Mouse (Mus musculus) heart, embryonic 13.5 days (tissue): ENCODE results near the gene Tbc1d2. TPM values are rescaled to one million over a fixed set of nuclear protein-coding genes. Genes with fewer than 3 reads are reported as not detected.

Experiments
- ATAC-seq: fragments of 200-750 bp; cut with Nextera tagmentation; 2 replicates; pipeline ENCODE4 v1.8.0; 2017; ENCODE audit warnings: moderate TSS enrichment; ENCODE audit not compliant: insufficient number of reproducible peaks, low FRiP score, low TSS enrichment; ENCODE audit errors: extremely low read depth
- H3K27ac ChIP-seq: fragments of 300-500 bp; sonication (generic); replicated peaks from 2 replicates; pipeline ENCODE4 v1.5.1; 2015; ENCODE audit warnings: moderate library complexity, mild to moderate bottlenecking, inconsistent platforms
- H3K27me3 ChIP-seq: fragments of 300-500 bp; sonication (generic); replicated peaks from 2 replicates; pipeline ENCODE4 v1.6.1; 2015; ENCODE audit warnings: mild to moderate bottlenecking, inconsistent platforms
- H3K36me3 ChIP-seq: fragments of 300-500 bp; sonication (generic); 2 replicates; pipeline ENCODE4 v1.6.1; 2015; ENCODE audit warnings: mild to moderate bottlenecking, inconsistent platforms
- H3K4me1 ChIP-seq: fragments of 300-500 bp; sonication (generic); 2 replicates; pipeline ENCODE4 v1.6.1; 2015; ENCODE audit warnings: inconsistent platforms
- H3K4me2 ChIP-seq: fragments of 300-500 bp; sonication (generic); 2 replicates; pipeline ENCODE4 v1.6.1; 2015; ENCODE audit warnings: inconsistent platforms, mild to moderate bottlenecking, moderate library complexity
- H3K4me3 ChIP-seq: fragments of 300-500 bp; sonication (generic); 2 replicates; pipeline ENCODE4 v1.5.1; 2015; ENCODE audit warnings: moderate library complexity, mild to moderate bottlenecking, inconsistent platforms
- H3K9ac ChIP-seq: fragments of 300-500 bp; sonication (generic); 2 replicates; pipeline ENCODE4 v1.6.1; 2015; ENCODE audit warnings: inconsistent platforms, mild to moderate bottlenecking, moderate library complexity
- H3K9me3 ChIP-seq: fragments of 300-500 bp; sonication (generic); 2 replicates; pipeline ENCODE4 v1.6.1; 2016; ENCODE audit warnings: inconsistent platforms
- WGBS: fragments of 180-500 bp; shearing (Covaris S2); methylation state at CpG from one replicate; pipeline ENCODE4 v1.1.7; 2015; ENCODE audit warnings: mixed read lengths; 5-methylcytosine and 5-hydroxymethylcytosine counted together
- polyA plus RNA-seq: library from polyadenylated mRNA; unstranded; fragments of >200 nt; fragmentation: Nextera tagmentation; extraction: Ambion mirVana; gene quantifications from 2 replicates; pipeline ENCODE4 v1.2.1, GENCODE M21; 2015

Gene Tbc1d2
- polyA plus RNA-seq, 1 experiment from 2014 or later = 0.63 TPM

GRCm38 (mm10) chr4:46563847-46564246, 86.2 kb downstream of the Tbc1d2 start:
- no peak for ATAC-seq
- H3K27me3 ChIP-seq = 0 out of 2 replicates have a peak, but pooled peaks cover 4% of the 10 kb centered on the region
- H3K9ac ChIP-seq = no peak overlapping the region
- H3K4me2 ChIP-seq = no peak overlapping the region
- no peak overlapping the region for H3K27ac ChIP-seq
- H3K9me3 ChIP-seq = no peaks in the 10 kb centered on the region
- no peak overlapping the region for H3K4me3 ChIP-seq
- WGBS = 60% methylated on average over 10 of the region's 10 CpGs
- no peaks in the 10 kb centered on the region for H3K4me1 ChIP-seq
- H3K36me3 ChIP-seq = no peaks in the 10 kb centered on the region

DNA sequence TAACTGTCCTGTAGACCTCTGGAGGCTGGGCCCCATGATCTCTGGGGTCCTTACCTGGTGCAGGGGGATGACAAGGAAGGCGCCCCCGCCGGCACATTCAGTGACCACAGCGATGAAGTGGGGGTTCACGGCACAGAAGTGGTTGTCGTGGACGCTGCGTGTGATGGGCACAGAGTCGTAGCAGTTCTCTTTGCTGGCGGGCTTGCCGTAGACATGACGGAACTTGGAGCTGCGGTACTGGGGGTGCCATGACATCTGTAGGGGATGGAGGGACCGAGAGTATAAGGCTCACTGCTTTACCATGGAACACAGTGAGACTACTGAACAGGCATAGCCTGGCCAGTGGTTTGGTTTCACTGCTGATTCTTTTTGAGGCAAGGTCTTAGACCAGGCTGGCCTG, 87.2 kb downstream of the Tbc1d2 start:
- Histone ChIP-seq H3K9me3 (no peaks in the 10 kb centered on the region), H3K27ac (no peak overlapping the region), H3K4me1 (no peaks in the 10 kb centered on the region), H3K36me3 (no peaks in the 10 kb centered on the region), H3K4me3 (no peak overlapping the region), H3K9ac (no peak overlapping the region), H3K4me2 (no peak overlapping the region), H3K27me3 (0 out of 2 replicates have a peak, but pooled peaks cover 6% of the 10 kb centered on the region)
- 86% methylated on average over 14 of the region's 14 CpGs for WGBS
- no peak for ATAC-seq

DNA sequence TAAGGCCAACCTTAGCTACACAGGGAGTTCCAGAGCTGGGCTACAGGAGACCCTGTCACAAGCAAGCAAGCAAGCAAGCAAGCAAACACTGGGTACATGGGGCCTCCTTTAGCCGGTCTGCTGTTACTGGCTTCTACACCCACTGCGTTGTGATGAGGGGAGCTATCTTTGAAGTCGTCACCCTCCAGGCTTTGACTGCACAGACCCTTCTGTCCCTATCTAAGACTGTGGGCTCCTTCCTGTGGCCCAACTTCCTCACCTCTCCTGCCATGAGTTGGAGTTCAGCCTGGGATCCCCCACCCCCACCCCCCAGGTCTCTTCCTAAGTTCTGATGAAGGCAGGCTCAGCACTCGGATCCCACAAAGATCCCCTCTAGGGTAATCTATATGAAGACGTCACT, 88.0 kb downstream of the Tbc1d2 start:
- H3K36me3 ChIP-seq = no peaks in the 10 kb centered on the region
- no peak overlapping the region for H3K9ac ChIP-seq
- no peak overlapping the region for H3K4me2 ChIP-seq
- no peak for ATAC-seq
- 0 out of 2 replicates have a peak, but pooled peaks cover 6% of the 10 kb centered on the region for H3K27me3 ChIP-seq
- no peak overlapping the region for H3K27ac ChIP-seq
- H3K4me3 ChIP-seq = no peak overlapping the region
- H3K9me3 ChIP-seq = no peaks in the 10 kb centered on the region
- H3K4me1 ChIP-seq = no peaks in the 10 kb centered on the region
- WGBS = 50% methylated on average over 5 of the region's 5 CpGs

DNA sequence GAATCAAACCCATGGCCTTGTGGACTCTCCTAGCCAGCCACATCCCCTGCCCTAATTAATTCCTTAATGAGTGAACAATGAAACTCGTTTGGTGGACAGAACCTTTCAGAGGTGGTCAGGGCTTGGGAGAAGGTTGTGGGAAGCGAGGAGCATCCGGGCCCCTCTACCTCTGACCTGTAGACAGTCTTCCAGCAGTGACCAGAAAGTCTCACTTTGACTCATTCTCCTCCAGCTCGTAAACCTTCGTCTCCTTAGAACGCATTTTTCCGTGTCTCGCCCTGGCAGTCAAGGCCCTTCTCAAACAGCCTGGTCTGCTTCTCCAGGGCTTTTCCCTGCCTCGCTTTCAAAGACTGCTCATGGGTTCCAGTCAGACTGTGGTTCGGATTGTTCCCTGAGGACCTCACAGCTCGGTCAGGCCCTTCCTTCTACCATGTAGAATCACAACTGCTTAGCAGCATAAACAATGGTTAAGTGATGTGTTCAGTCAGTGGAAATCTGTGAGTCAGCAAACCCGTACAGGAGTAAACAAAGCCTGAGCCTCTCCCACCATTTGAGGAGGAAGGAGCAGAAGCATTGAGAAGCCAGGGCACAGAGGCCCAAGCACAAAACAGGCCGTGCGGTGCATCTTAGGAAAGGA, 89.8 kb downstream of the Tbc1d2 start:
- WGBS = 77% methylated on average over 14 of the region's 14 CpGs
- ATAC-seq = no peak
- no peaks in the 10 kb centered on the region for H3K4me1 ChIP-seq
- no peaks in the 10 kb centered on the region for H3K36me3 ChIP-seq
- H3K4me3 ChIP-seq = no peak overlapping the region
- H3K9me3 ChIP-seq = no peaks in the 10 kb centered on the region
- no peak overlapping the region for H3K27ac ChIP-seq
- no peak overlapping the region for H3K4me2 ChIP-seq
- H3K9ac ChIP-seq = no peak overlapping the region
- peaks cover 11% of the 10 kb centered on the region; the same call in 1 of the 2 replicates for H3K27me3 ChIP-seq

DNA sequence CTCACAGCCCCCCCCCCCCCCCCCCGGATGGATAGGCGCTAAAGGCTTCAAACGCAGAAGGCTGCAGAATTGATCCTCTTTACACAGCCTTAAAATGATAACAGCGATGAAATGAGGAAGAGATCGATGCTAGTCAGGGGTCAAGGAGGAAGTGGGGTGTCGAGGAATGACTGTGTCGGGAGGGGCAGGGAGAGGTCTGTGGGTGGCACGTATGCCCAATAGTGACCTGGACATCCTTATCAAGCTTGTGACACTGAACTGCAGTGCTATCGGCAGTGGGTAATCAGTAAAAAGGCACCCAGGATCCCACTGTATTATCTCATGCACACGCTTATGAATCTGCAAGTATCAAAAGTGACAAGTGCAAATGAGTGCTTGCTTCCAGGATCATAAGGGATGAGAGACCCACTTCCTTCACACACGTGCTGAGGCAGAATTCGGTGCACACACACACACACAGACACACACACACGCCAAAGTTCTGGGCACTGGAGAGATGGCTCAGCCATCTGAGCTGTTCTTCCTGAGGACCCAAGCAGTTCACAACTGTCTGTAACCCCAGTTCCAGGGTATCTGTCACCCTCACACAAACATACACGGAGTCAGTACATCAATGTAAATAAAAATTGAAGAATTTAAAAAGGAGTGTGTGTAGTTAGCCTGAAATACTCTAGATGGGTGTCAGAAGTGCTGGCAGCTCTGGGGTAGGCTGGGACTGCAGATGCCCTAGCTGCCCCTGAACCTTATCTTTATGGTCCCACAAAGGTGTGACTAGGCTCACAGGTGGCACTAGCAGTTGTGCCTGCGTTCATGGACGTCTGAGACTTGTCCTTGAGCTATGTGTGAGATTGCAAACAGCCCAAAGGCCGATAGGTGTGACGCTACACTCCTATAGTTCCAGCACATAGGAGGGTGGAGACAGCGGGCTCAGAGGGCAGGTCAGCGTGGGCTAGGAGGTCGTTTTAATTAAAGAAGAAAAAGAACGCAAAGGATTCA, 91.0 kb downstream of the Tbc1d2 start:
- no peak for ATAC-seq
- Histone ChIP-seq H3K9ac (no peak overlapping the region), H3K27me3 (peaks cover 11% of the 10 kb centered on the region; the same call in 1 of the 2 replicates), H3K4me3 (no peak overlapping the region), H3K9me3 (no peaks in the 10 kb centered on the region), H3K27ac (no peak overlapping the region), H3K4me1 (peaks cover 3% of the 10 kb centered on the region), H3K36me3 (no peaks in the 10 kb centered on the region), H3K4me2 (no peak overlapping the region)
- WGBS = 58% methylated on average over 22 of the region's 22 CpGs

- H3K9me3 ChIP-seq = no peaks in the 10 kb centered on the region
- H3K4me1 ChIP-seq = peaks cover 7% of the 10 kb centered on the region
- no peak overlapping the region for H3K27ac ChIP-seq
- H3K36me3 ChIP-seq = no peaks in the 10 kb centered on the region
- no peak overlapping the region for H3K9ac ChIP-seq
- no peak for ATAC-seq
- WGBS = 71% methylated on average over 3 of the region's 3 CpGs
- H3K4me2 ChIP-seq = no peak overlapping the region
- H3K27me3 ChIP-seq = peaks cover 11% of the 10 kb centered on the region; the same call in 1 of the 2 replicates
- no peak overlapping the region for H3K4me3 ChIP-seq
Observed at GRCm38 (mm10) chr4:46556933-46557332, 93.1 kb downstream of the Tbc1d2 start.

GRCm38 (mm10) chr4:46555762-46556161, 94.2 kb downstream of the Tbc1d2 start:
- no peak overlapping the region for H3K9ac ChIP-seq
- H3K27me3 ChIP-seq = peaks cover 11% of the 10 kb centered on the region; the same call in 1 of the 2 replicates
- no peak overlapping the region for H3K27ac ChIP-seq
- H3K4me2 ChIP-seq = no peak overlapping the region
- H3K4me3 ChIP-seq = no peak overlapping the region
- no peak for ATAC-seq
- 86% methylated on average over 9 of the region's 9 CpGs for WGBS
- H3K36me3 ChIP-seq = no peaks in the 10 kb centered on the region
- peaks cover 7% of the 10 kb centered on the region for H3K4me1 ChIP-seq
- no peaks in the 10 kb centered on the region for H3K9me3 ChIP-seq

Other genes starting within 250 kb of the Tbc1d2 start
- 3.1 and 12.6 TPM in 2 replicates for gene Hemgn, start 236.7 kb downstream of the Tbc1d2 start, polyA plus RNA-seq
- 179 and 191 TPM in 2 replicates for gene Anp32b, start 199.3 kb downstream of the Tbc1d2 start, polyA plus RNA-seq
- 63.1 and 65.4 TPM in 2 replicates for gene Nans, start 161.0 kb downstream of the Tbc1d2 start, polyA plus RNA-seq
- 0.85 and 1.7 TPM in 2 replicates for gene Trim14, start 114.1 kb downstream of the Tbc1d2 start, polyA plus RNA-seq
- 0.55 and 0.76 TPM in 2 replicates for gene Coro2a, start 48.0 kb downstream of the Tbc1d2 start, polyA plus RNA-seq